Mouse (Mus musculus) cerebellum, adult 2 months (tissue): ENCODE results near the gene Fam185a.

Experiments
- CTCF ChIP-seq: fragments of 200-500 bp; IDR thresholded peaks from 2 replicates; pipeline ENCODE4 v1.5.1; 2011; ENCODE audit warnings: low read depth, mild to moderate bottlenecking, control low read depth, low read length, moderate library complexity, borderline replicate concordance; ENCODE audit not compliant: insufficient read depth
- POLR2A ChIP-seq: fragments of 200-500 bp; IDR thresholded peaks from 2 replicates; pipeline ENCODE4 v1.6.1; 2011; ENCODE audit warnings: low read length, control low read depth, borderline replicate concordance; ENCODE audit not compliant: insufficient read depth

DNA sequence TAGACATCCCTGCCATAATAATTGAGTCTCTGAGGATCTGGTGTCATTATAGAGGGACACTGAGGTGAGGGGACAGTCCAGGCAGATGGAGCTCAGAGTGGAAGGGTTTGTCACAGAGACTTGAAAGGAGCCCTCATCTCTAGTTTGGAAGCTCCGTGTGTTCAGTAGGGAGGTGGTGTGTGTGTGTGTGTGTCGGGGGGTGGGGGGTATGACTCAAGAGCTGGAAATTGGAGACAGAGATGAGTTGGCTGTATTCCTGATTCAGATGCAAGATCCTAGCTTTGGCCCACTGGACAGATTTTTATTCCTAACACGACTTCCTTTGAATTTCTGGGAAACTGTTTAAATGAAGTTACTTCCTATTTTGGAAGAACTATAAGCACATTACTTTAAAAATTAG is 62.5 kb downstream of the Fam185a start:
- TF ChIP-seq CTCF, result no peak
- TF ChIP-seq POLR2A, result no peak
